Mouse (Mus musculus): Measurements from ENCODE around the gene 4930579F01Rik. TPM values are rescaled to one million over a fixed set of nuclear protein-coding genes. Genes with fewer than 3 reads are reported as not detected.

The 4930579F01Rik gene
- polyA plus RNA-seq, 1 experiment from 2014 or later, result not detected

DNA sequence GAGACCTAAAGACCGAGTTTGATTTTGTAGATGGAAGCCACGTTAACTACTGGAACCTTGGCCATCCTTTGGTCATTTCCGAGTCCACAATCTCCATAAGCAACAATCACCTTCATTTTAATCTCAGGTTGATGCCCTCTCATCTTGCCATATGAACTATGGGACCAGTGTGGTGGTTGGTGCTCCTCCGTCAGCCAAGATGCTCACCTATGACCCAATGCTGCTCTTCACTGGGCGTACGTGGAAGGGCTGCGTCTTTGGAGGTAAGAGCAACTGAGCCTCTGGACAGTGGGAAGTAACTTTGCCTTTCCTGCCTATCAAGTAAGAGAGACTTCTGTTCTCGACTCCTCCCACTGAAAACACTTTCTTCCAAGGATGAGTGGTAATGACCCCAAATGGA, 34.2 kb upstream of the 4930579F01Rik start:
- H3K36me3 ChIP-seq, result no peaks in the 10 kb centered on the region
- no peak for ATAC-seq (ENCODE audit: low read depth)
- no peak overlapping the region for H3K9ac ChIP-seq
- H3K4me2 ChIP-seq, result no peak overlapping the region
- H3K9me3 ChIP-seq, result no peaks in the 10 kb centered on the region
- H3K27me3 ChIP-seq, result no peaks in the 10 kb centered on the region
- no peak overlapping the region for H3K27ac ChIP-seq (replicated peaks)
- no peak overlapping the region for H3K4me3 ChIP-seq
- H3K4me1 ChIP-seq (replicated peaks), result no peaks in the 10 kb centered on the region; the same call in 1 of the 2 replicates
- WGBS, result 93% methylated on average over 8 of the region's 8 CpGs

DNA sequence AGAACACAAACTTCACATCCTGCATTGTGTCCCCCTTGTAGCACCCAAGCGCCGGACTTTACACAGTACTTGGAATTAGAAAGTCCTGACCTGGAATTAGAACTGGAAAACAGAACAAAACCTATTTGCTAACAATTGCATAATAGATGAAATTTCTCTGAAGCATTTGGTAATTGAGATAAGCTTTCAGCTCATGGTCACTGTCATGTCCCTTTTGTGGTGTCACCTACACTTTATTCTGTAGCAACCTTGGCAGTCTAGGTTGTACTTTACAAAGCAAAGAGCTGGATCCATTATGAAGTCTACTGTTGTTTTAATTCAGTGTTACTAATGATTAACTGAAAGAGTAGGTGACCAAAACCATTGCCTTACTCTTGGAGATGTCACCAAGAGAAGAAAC, 33.5 kb upstream of the 4930579F01Rik start:
- Histone ChIP-seq H3K9ac (no peak overlapping the region), H3K36me3 (no peaks in the 10 kb centered on the region)
- WGBS, result 96% methylated on average over 2 of the region's 2 CpGs

DNA sequence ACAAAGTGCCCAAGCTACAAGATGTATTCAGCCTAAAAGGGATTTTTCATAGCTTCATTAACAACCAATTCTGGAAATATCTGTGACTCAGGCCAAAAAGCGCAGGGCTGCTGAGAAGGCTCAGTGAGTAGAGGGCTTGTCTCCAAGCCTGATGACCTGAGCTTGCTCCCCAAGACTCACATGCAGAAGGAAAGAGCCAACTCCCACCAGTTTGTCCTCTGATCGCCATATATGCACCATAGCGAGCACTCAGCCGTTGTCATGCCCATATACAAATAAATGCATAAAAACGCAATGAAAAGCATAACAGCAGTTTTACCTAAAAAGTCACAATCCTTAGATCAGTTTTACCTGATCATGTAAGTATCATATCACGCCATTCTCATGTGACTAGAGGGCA, 32.9 kb upstream of the 4930579F01Rik start:
- ATAC-seq (ENCODE audit: low read depth), result no peak
- Histone ChIP-seq H3K4me2 (no peak overlapping the region), H3K36me3 (no peaks in the 10 kb centered on the region), H3K9me3 (no peaks in the 10 kb centered on the region), H3K4me1 (replicated peaks) (no peaks in the 10 kb centered on the region; the same call in 1 of the 2 replicates), H3K9ac (no peak overlapping the region), H3K27ac (replicated peaks) (no peak overlapping the region), H3K27me3 (no peaks in the 10 kb centered on the region), H3K4me3 (no peak overlapping the region)
- WGBS, result 96% methylated on average over 6 of the region's 6 CpGs

More for the DNA sequence above, 33.5 kb upstream of the 4930579F01Rik start:
- H3K27ac ChIP-seq (replicated peaks), result no peak overlapping the region
- H3K27me3 ChIP-seq, result no peaks in the 10 kb centered on the region
- ATAC-seq (ENCODE audit: low read depth), result no peak
- H3K9me3 ChIP-seq, result no peaks in the 10 kb centered on the region
- H3K4me3 ChIP-seq, result no peak overlapping the region
- H3K4me1 ChIP-seq (replicated peaks), result no peaks in the 10 kb centered on the region; the same call in 1 of the 2 replicates
- no peak overlapping the region for H3K4me2 ChIP-seq

- Histone ChIP-seq H3K27ac (replicated peaks) (no peak overlapping the region), H3K9ac (no peak overlapping the region), H3K4me2 (no peak overlapping the region), H3K4me1 (replicated peaks) (no peaks in the 10 kb centered on the region; the same call in 1 of the 2 replicates), H3K27me3 (no peaks in the 10 kb centered on the region), H3K36me3 (no peaks in the 10 kb centered on the region), H3K4me3 (no peak overlapping the region), H3K9me3 (no peaks in the 10 kb centered on the region)
- no peak for ATAC-seq (ENCODE audit: low read depth)
- 42% methylated on average over 7 of the region's 7 CpGs for WGBS
Measured at GRCm38 (mm10) chr3:138225853-138226252, 32.2 kb upstream of the 4930579F01Rik start.

GRCm38 (mm10) chr3:138225331-138225730, 31.7 kb upstream of the 4930579F01Rik start:
- Histone ChIP-seq H3K27me3 (no peaks in the 10 kb centered on the region), H3K27ac (replicated peaks) (no peak overlapping the region), H3K9me3 (no peaks in the 10 kb centered on the region), H3K9ac (no peak overlapping the region), H3K4me3 (no peak overlapping the region), H3K4me2 (no peak overlapping the region), H3K36me3 (no peaks in the 10 kb centered on the region), H3K4me1 (replicated peaks) (no peaks in the 10 kb centered on the region; the same call in 1 of the 2 replicates)
- no peak for ATAC-seq (ENCODE audit: low read depth)
- WGBS, result 74% methylated on average over 6 of the region's 7 CpGs

- Histone ChIP-seq H3K9ac (no peak overlapping the region), H3K36me3 (no peaks in the 10 kb centered on the region), H3K4me2 (no peak overlapping the region), H3K9me3 (no peaks in the 10 kb centered on the region), H3K4me3 (no peak overlapping the region), H3K27ac (replicated peaks) (no peak overlapping the region), H3K4me1 (replicated peaks) (no peaks in the 10 kb centered on the region; the same call in 1 of the 2 replicates), H3K27me3 (no peaks in the 10 kb centered on the region)
- no peak for ATAC-seq (ENCODE audit: low read depth)
- WGBS, result 89% methylated on average over 13 of the region's 13 CpGs
Measured at GRCm38 (mm10) chr3:138224363-138224954, 30.8 kb upstream of the 4930579F01Rik start.

DNA sequence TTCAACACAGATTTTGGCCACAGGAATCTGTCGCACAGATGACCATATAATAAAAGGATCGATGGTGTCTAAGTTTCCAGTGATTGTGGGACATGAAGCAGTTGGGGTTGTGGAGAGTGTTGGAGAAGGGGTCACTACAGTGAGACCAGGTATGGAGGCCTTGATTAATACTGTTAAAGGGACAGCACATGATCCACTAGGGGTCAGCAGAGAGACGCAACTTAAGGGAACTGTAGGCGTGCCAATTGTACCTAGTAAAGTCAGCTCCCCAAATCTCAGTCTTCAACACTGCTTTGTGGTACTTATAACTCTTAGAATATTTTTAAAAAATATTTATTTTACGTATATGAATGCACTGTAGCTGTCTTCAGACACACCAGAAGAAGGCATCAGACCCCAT, 29.3 kb upstream of the 4930579F01Rik start:
- 57% methylated on average over 5 of the region's 5 CpGs for WGBS
- no peak overlapping the region for H3K4me3 ChIP-seq
- no peaks in the 10 kb centered on the region for H3K9me3 ChIP-seq
- H3K27me3 ChIP-seq, result no peaks in the 10 kb centered on the region
- H3K4me1 ChIP-seq (replicated peaks), result no peaks in the 10 kb centered on the region; the same call in 1 of the 2 replicates
- no peak overlapping the region for H3K4me2 ChIP-seq
- H3K27ac ChIP-seq (replicated peaks), result no peak overlapping the region
- no peaks in the 10 kb centered on the region for H3K36me3 ChIP-seq
- ATAC-seq (ENCODE audit: low read depth), result peak; percentile 56; the same call in 1 of the 2 replicates
- H3K9ac ChIP-seq, result no peak overlapping the region

DNA sequence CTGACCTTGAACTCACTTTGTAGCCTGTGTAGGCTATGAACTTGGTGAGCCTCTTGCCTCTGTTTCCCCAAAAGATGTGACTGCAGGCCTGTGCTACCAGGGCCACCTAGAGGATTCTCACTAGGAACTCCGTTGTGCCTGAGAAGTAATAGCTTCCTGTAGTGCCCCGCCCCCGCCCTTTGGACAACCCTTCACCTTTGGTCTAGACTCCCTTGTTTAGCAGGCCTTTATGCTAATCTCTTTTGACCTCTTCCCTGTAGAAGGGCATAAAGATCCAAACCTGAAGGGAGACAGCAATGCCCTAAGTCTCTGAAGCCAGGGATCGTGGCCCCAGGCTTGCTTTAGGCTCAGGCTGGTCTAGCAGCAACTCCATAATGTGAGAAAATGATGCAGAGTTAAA, 28.9 kb upstream of the 4930579F01Rik start:
- Histone ChIP-seq H3K9me3 (no peaks in the 10 kb centered on the region), H3K36me3 (no peaks in the 10 kb centered on the region), H3K27ac (replicated peaks) (no peak overlapping the region), H3K4me3 (no peak overlapping the region), H3K9ac (no peak overlapping the region), H3K27me3 (no peaks in the 10 kb centered on the region), H3K4me1 (replicated peaks) (no peaks in the 10 kb centered on the region; the same call in 1 of the 2 replicates), H3K4me2 (no peak overlapping the region)
- no peak for ATAC-seq (ENCODE audit: low read depth)
- 72% methylated on average over 4 of the region's 4 CpGs for WGBS

- no peaks in the 10 kb centered on the region for H3K27me3 ChIP-seq
Measured at GRCm38 (mm10) chr3:138221116-138221515, 27.5 kb upstream of the 4930579F01Rik start.

DNA sequence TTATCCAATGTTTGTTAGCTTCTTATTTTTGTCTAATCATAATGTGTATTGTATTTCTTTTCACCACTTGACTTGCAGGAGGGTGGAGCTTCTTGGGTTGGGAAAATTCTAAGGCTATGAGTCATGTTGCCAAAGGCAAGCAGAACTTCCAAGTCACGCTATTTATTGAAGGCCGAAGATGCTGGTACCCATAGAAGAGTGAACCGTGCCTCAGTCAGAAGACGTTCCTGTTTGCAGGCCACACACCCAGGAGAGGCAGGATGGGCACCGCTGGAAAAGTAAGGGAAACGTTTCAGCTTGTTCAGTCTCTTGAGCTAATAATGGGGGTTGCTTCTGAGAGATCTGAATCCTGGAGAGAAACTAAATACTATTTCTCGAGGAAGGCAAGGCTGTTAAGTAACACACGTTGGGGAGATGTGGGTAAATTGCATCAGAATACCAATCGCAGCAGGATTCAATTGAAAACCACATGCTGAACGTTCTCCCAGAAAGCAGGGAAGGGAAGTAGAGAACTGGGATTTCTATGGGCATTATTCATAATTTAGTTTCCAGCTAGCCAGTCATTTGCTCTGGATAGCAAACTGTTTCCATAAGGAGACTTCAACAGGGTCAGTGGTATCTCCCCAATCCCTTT, 24.1 kb upstream of the 4930579F01Rik start, which contains the start of gene Adh7:
Gene Adh7 (plus strand): TSS at position 130 of the 634 bp plus-strand sequence.
- H3K9ac ChIP-seq, result no peak within 1 kb of the TSS
- H3K27me3 ChIP-seq, result no peaks in the 10 kb centered on the region
- no peaks in the 10 kb centered on the region for H3K36me3 ChIP-seq
- no peak within 1 kb of the TSS for H3K27ac ChIP-seq (replicated peaks)
- H3K4me1 ChIP-seq (replicated peaks), result peaks cover 6% of the 10 kb centered on the region; the same call in 1 of the 2 replicates
- no peak within 1 kb of the TSS for H3K4me2 ChIP-seq
- H3K4me3 ChIP-seq, result no peak within 1 kb of the TSS
- ATAC-seq (ENCODE audit: low read depth), result no peak
- WGBS, result 81% methylated on average over 10 of the region's 10 CpGs
- no peaks in the 10 kb centered on the region for H3K9me3 ChIP-seq

More at GRCm38 (mm10) chr3:138221116-138221515, 27.5 kb upstream of the 4930579F01Rik start:
- no peak overlapping the region for H3K4me2 ChIP-seq
- H3K36me3 ChIP-seq, result no peaks in the 10 kb centered on the region
- no peaks in the 10 kb centered on the region; the same call in 1 of the 2 replicates for H3K4me1 ChIP-seq (replicated peaks)
- H3K4me3 ChIP-seq, result no peak overlapping the region
- no peak overlapping the region for H3K27ac ChIP-seq (replicated peaks)
- no peak overlapping the region for H3K9ac ChIP-seq
- 80% methylated on average over 11 of the region's 11 CpGs for WGBS
- no peak for ATAC-seq (ENCODE audit: low read depth)
- H3K9me3 ChIP-seq, result no peaks in the 10 kb centered on the region

DNA sequence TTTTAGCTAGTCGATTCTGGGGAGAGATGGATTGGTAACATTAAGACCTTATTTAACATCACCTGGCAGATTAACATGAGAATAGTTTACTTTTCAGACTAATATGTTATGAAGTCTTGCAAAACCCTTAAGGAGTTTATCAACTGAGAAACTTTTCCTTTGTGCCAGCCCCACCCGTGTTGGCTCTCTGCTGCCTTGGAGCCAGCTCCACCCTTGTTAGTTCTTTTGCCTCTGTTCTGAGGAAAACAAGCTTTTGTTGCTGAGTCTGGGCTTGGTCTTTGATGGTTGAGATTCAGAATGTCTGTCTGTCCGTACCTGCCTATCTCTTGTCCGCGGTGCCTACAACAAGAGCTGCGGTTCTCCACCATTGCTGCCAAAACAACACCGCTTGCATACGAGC, 22.5 kb upstream of the 4930579F01Rik start:
- H3K27ac ChIP-seq (replicated peaks), result no peak overlapping the region
- H3K9me3 ChIP-seq, result no peaks in the 10 kb centered on the region
- H3K4me1 ChIP-seq (replicated peaks), result peaks cover 6% of the 10 kb centered on the region; the same call in 1 of the 2 replicates
- no peaks in the 10 kb centered on the region for H3K36me3 ChIP-seq
- H3K4me2 ChIP-seq, result no peak overlapping the region
- H3K27me3 ChIP-seq, result no peaks in the 10 kb centered on the region
- 82% methylated on average over 8 of the region's 8 CpGs for WGBS
- no peak overlapping the region for H3K4me3 ChIP-seq
- ATAC-seq (ENCODE audit: low read depth), result no peak
- H3K9ac ChIP-seq, result no peak overlapping the region

GRCm38 (mm10) chr3:138215395-138215989, 21.9 kb upstream of the 4930579F01Rik start:
- Histone ChIP-seq H3K9me3 (no peaks in the 10 kb centered on the region), H3K4me1 (replicated peaks) (peaks cover 6% of the 10 kb centered on the region; the same call in 1 of the 2 replicates), H3K4me2 (no peak overlapping the region), H3K27ac (replicated peaks) (no peak overlapping the region), H3K36me3 (no peaks in the 10 kb centered on the region), H3K9ac (no peak overlapping the region), H3K4me3 (no peak overlapping the region), H3K27me3 (no peaks in the 10 kb centered on the region)
- ATAC-seq (ENCODE audit: low read depth), result peak; percentile 78
- WGBS, result 15% methylated on average over 11 of the region's 11 CpGs

Data from neural tube, embryonic 13.5 days (tissue).